In genomic region chr4:136907033-136907432, GRCm38 (mm10) we compare ENCODE assay signal across 9 mouse cellular contexts. TPM values are rescaled to one million over a fixed set of nuclear protein-coding genes. Genes with fewer than 3 reads are reported as not detected.
DNase-seq lines count a peak whose midpoint lies in the region; ATAC-seq lines count a peak whose summit lies in the region.
"Had no signal": no experiment of that assay in that cellular context is flagged by ENCODE, and none has a peak within 500 bp of the region (broad histone marks: within the 10 kb centered on the region; RNA-seq: fewer than 3 reads in every experiment).

No protein-coding gene starts in this region.

- H3K9ac ChIP-seq in midbrain, embryonic 13.5 days (replicated peaks), result no peak overlapping the region
- H3K9ac ChIP-seq in liver, embryonic 11.5 days (ENCODE audit: low read depth, low read length), result no peak overlapping the region
- H3K9ac ChIP-seq: heart, embryonic 13.5 days had no signal

- H3K4me1 ChIP-seq in midbrain, embryonic 10.5 days, result peaks cover 36% of the 10 kb centered on the region
- H3K4me1 ChIP-seq in midbrain, embryonic 13.5 days (replicated peaks), result peaks cover 38% of the 10 kb centered on the region
- H3K4me1 ChIP-seq in embryonic facial prominence, embryonic 10.5 days, result peaks cover 26% of the 10 kb centered on the region
- no peaks in the 10 kb centered on the region for H3K4me1 ChIP-seq in liver, embryonic 11.5 days (replicated peaks; ENCODE audit: control insufficient read depth, insufficient read depth, low read length)
- H3K4me1 ChIP-seq: heart, embryonic 13.5 days had no signal

- DNase-seq in adrenal gland, adult (ENCODE audit: inconsistent age in 2 of 2, low spot score in 1 of 2), result peak; percentile 41 to 83
- DNase-seq in adrenal gland, adult 8-10 months, result no peak
- DNase-seq in midbrain, embryonic 10.5 days (ENCODE audit: low spot score), result peak; percentile 61
- DNase-seq in embryonic facial prominence, embryonic 10.5 days (ENCODE audit: low spot score), result peak; percentile 73
- DNase-seq in liver, embryonic 11.5 days (ENCODE audit: low spot score), result peak; percentile 54
- peak; percentile 34 for DNase-seq in testis, postnatal 14 days (ENCODE audit: low spot score)
- no peak for DNase-seq in layer of hippocampus, adult 18-20 months (ENCODE audit: low spot score in 2 of 2)

- H3K27ac ChIP-seq in midbrain, embryonic 10.5 days (replicated peaks), result no peak overlapping the region
- no peak overlapping the region for H3K27ac ChIP-seq in midbrain, embryonic 13.5 days
- no peak overlapping the region for H3K27ac ChIP-seq in embryonic facial prominence, embryonic 10.5 days (replicated peaks)
- H3K27ac ChIP-seq in liver, embryonic 11.5 days (ENCODE audit: low read depth, low read length), result no peak overlapping the region
- H3K27ac ChIP-seq: heart, embryonic 13.5 days had no signal

- H3K4me2 ChIP-seq in midbrain, embryonic 13.5 days (replicated peaks), result no peak overlapping the region
- no peak overlapping the region for H3K4me2 ChIP-seq in liver, embryonic 11.5 days
- H3K4me2 ChIP-seq: heart, embryonic 13.5 days had no signal

- H3K9me3 ChIP-seq in midbrain, embryonic 10.5 days (replicated peaks), result no peaks in the 10 kb centered on the region
- no peaks in the 10 kb centered on the region for H3K9me3 ChIP-seq in midbrain, embryonic 13.5 days
- H3K9me3 ChIP-seq in embryonic facial prominence, embryonic 10.5 days, result no peaks in the 10 kb centered on the region
- H3K9me3 ChIP-seq in liver, embryonic 11.5 days (ENCODE audit: control insufficient read depth, low read length), result no peaks in the 10 kb centered on the region
- H3K9me3 ChIP-seq: heart, embryonic 13.5 days had no signal

- 13% methylated on average over 7 of the region's 7 CpGs for WGBS in midbrain, embryonic 10.5 days
- 10% methylated on average over 7 of the region's 7 CpGs for WGBS in midbrain, embryonic 13.5 days
- WGBS in embryonic facial prominence, embryonic 10.5 days, result 13% methylated on average over 7 of the region's 7 CpGs
- 13% methylated on average over 7 of the region's 7 CpGs for WGBS in liver, embryonic 11.5 days

- H3K36me3 ChIP-seq in midbrain, embryonic 10.5 days, result no peaks in the 10 kb centered on the region
- H3K36me3 ChIP-seq in midbrain, embryonic 13.5 days, result no peaks in the 10 kb centered on the region
- H3K36me3 ChIP-seq in embryonic facial prominence, embryonic 10.5 days (replicated peaks), result no peaks in the 10 kb centered on the region
- H3K36me3 ChIP-seq in liver, embryonic 11.5 days (ENCODE audit: control insufficient read depth, insufficient read depth, low read length), result no peaks in the 10 kb centered on the region
- H3K36me3 ChIP-seq: heart, embryonic 13.5 days had no signal

- peaks cover 95% of the 10 kb centered on the region for H3K27me3 ChIP-seq in midbrain, embryonic 10.5 days (ENCODE audit: low read depth, poor library complexity, severe bottlenecking)
- H3K27me3 ChIP-seq in midbrain, embryonic 13.5 days, result peaks cover 86% of the 10 kb centered on the region
- H3K27me3 ChIP-seq in embryonic facial prominence, embryonic 10.5 days (replicated peaks; ENCODE audit: low read depth, poor library complexity, severe bottlenecking), result peaks cover 80% of the 10 kb centered on the region
- peaks cover 61% of the 10 kb centered on the region for H3K27me3 ChIP-seq in liver, embryonic 11.5 days (replicated peaks; ENCODE audit: control insufficient read depth, insufficient read depth, low read length)

- no peak for ATAC-seq in midbrain, embryonic 13.5 days
- no peak for ATAC-seq in liver, embryonic 11.5 days (replicated peaks; ENCODE audit: low FRiP score)

- H3K4me3 ChIP-seq in midbrain, embryonic 10.5 days, result no peak overlapping the region
- H3K4me3 ChIP-seq in midbrain, embryonic 13.5 days (replicated peaks), result no peak overlapping the region
- no peak overlapping the region for H3K4me3 ChIP-seq in embryonic facial prominence, embryonic 10.5 days
- no peak overlapping the region for H3K4me3 ChIP-seq in liver, embryonic 11.5 days (ENCODE audit: low read depth, low read length)
- H3K4me3 ChIP-seq: heart, embryonic 13.5 days had no signal

RNA-seq across cellular contexts. Expression of gene C1qa, which starts 8.4 kb away (rescaled TPM):
- 10 to 100 TPM; 65.2 to 96.6 (median 77.6) TPM for total RNA-seq in adrenal gland, adult 8-10 months (2022)
- polyA plus RNA-seq in midbrain, embryonic 10.5 days (2016; fragmentation: Nextera tagmentation; extraction: Ambion mirVana), result 4.9 and 9.1 TPM in 2 replicates
- polyA plus RNA-seq in midbrain, embryonic 13.5 days (2015; fragmentation: Nextera tagmentation; extraction: Ambion mirVana), result 14.4 and 16.5 TPM in 2 replicates
- 4.6 and 8.1 TPM in 2 replicates for polyA plus RNA-seq in embryonic facial prominence, embryonic 10.5 days (2016; fragmentation: Nextera tagmentation; extraction: Ambion mirVana)
- polyA plus RNA-seq in liver, embryonic 11.5 days (2014; fragmentation: Nextera tagmentation; extraction: Ambion mirVana), result 32.5 and 37.8 TPM in 2 replicates
- 10 to 100 TPM; 59.6 to 68.5 TPM for total RNA-seq in layer of hippocampus, adult 18-20 months (2021)

RNA-seq across cellular contexts. Expression of gene C1qc, which starts 14.2 kb away (rescaled TPM):
- total RNA-seq in adrenal gland, adult 8-10 months (2022), result 10 to 100 TPM; 45.8 to 82.2 (median 63.4) TPM
- polyA plus RNA-seq in midbrain, embryonic 10.5 days (2016; fragmentation: Nextera tagmentation; extraction: Ambion mirVana), result 7.1 and 12.9 TPM in 2 replicates
- 13.6 and 16.2 TPM in 2 replicates for polyA plus RNA-seq in midbrain, embryonic 13.5 days (2015; fragmentation: Nextera tagmentation; extraction: Ambion mirVana)
- 5.6 and 7.2 TPM in 2 replicates for polyA plus RNA-seq in embryonic facial prominence, embryonic 10.5 days (2016; fragmentation: Nextera tagmentation; extraction: Ambion mirVana)
- 40.4 and 42.0 TPM in 2 replicates for polyA plus RNA-seq in liver, embryonic 11.5 days (2014; fragmentation: Nextera tagmentation; extraction: Ambion mirVana)
- 10 to 100 TPM; 41.0 to 50.7 TPM for total RNA-seq in layer of hippocampus, adult 18-20 months (2021)

RNA-seq across cellular contexts. Expression of gene C1qb, which starts 21.0 kb away (rescaled TPM):
- total RNA-seq in adrenal gland, adult 8-10 months (2022), result 100 to 1,000 TPM in 2 of 4 experiments, 10 to 100 TPM in 2; 63.2 to 103 (median 86.1) TPM
- polyA plus RNA-seq in midbrain, embryonic 10.5 days (2016; fragmentation: Nextera tagmentation; extraction: Ambion mirVana), result 20.6 and 32.4 TPM in 2 replicates
- 25.0 and 30.4 TPM in 2 replicates for polyA plus RNA-seq in midbrain, embryonic 13.5 days (2015; fragmentation: Nextera tagmentation; extraction: Ambion mirVana)
- polyA plus RNA-seq in embryonic facial prominence, embryonic 10.5 days (2016; fragmentation: Nextera tagmentation; extraction: Ambion mirVana), result 17.0 and 20.1 TPM in 2 replicates
- 77.7 and 81.2 TPM in 2 replicates for polyA plus RNA-seq in liver, embryonic 11.5 days (2014; fragmentation: Nextera tagmentation; extraction: Ambion mirVana)
- total RNA-seq in layer of hippocampus, adult 18-20 months (2021), result 10 to 100 TPM; 56.5 to 79.9 TPM

RNA-seq across cellular contexts. Expression of gene Epha8, which starts 49.6 kb away (rescaled TPM):
- under 1 TPM; 0.23 to 0.86 (median 0.59) TPM for total RNA-seq in adrenal gland, adult 8-10 months (2022)
- polyA plus RNA-seq in midbrain, embryonic 10.5 days (2016; fragmentation: Nextera tagmentation; extraction: Ambion mirVana), result 3.9 and 6.9 TPM in 2 replicates
- 11.4 and 16.0 TPM in 2 replicates for polyA plus RNA-seq in midbrain, embryonic 13.5 days (2015; fragmentation: Nextera tagmentation; extraction: Ambion mirVana)
- 0.88 and 1.1 TPM in 2 replicates for polyA plus RNA-seq in embryonic facial prominence, embryonic 10.5 days (2016; fragmentation: Nextera tagmentation; extraction: Ambion mirVana)
- 0.21 and 0.22 TPM in 2 replicates for polyA plus RNA-seq in liver, embryonic 11.5 days (2014; fragmentation: Nextera tagmentation; extraction: Ambion mirVana)
- 1 to 10 TPM; 1.2 to 1.9 TPM for total RNA-seq in layer of hippocampus, adult 18-20 months (2021)

Comparison
In these comparisons a context has a peak if more than half of its experiments do, and no peak if none do; other contexts are left out.
1. DNase-seq: peak in adrenal gland, adult (2 of 2), midbrain, embryonic 10.5 days (single experiment), embryonic facial prominence, embryonic 10.5 days (single experiment), liver, embryonic 11.5 days (single experiment) and testis, postnatal 14 days (single experiment); none in adrenal gland, adult 8-10 months (single experiment) and layer of hippocampus, adult 18-20 months (0 of 2).